Mouse (Mus musculus): ENCODE results near the gene Pcdh15. TPM values are rescaled to one million over a fixed set of nuclear protein-coding genes. Genes with fewer than 3 reads are reported as not detected.

Gene Pcdh15
- total and polyA plus RNA-seq, 2 experiments from 2014 or later, result 0.27 to 0.46 TPM

DNA sequence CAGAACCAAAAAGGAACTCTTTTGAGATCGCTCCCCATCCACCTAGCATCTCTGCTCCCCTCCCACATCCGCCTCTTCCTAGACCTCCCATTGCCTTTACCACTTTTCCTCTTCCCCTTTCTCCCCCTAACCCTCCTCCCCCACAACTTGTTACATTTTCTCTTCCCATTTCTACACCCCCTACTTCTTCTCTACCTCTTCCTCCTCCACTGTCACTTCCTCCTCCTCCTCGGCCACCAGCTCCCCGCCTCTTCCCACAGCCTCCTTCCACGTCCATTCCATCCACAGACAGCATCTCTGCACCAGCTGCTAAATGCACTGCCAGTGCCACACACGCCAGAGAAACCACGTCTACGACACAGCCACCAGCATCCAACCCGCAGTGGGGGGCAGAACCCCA is 1532.2 kb downstream of the Pcdh15 start:
- no peak overlapping the region for H3K9ac ChIP-seq (replicated peaks; ENCODE audit: low read depth, low read length)
- 73% methylated on average over 9 of the region's 9 CpGs for WGBS
- TF ChIP-seq CTCF (IDR thresholded peaks at IDR 0.05; ENCODE audit: low read depth), result no peak
- no peak overlapping the region for H3K4me3 ChIP-seq (ENCODE audit: low read depth, low read length)
- no peaks in the 10 kb centered on the region for H3K4me1 ChIP-seq (ENCODE audit: control insufficient read depth, insufficient read depth)
- H3K4me2 ChIP-seq (ENCODE audit: low read depth, low read length), result no peak overlapping the region
- no peaks in the 10 kb centered on the region for H3K27me3 ChIP-seq (ENCODE audit: control insufficient read depth, insufficient read depth, low read length)
- ATAC-seq (ENCODE audit: insufficient read depth, low read depth), result no peak
- H3K36me3 ChIP-seq (replicated peaks; ENCODE audit: control insufficient read depth, insufficient read depth, low read length), result no peaks in the 10 kb centered on the region
- no peak for DNase-seq (ENCODE audit: low spot score)
- H3K27ac ChIP-seq (ENCODE audit: low read depth), result no peak overlapping the region
- no peaks in the 10 kb centered on the region for H3K9me3 ChIP-seq (replicated peaks; ENCODE audit: control insufficient read depth, low read length)

DNA sequence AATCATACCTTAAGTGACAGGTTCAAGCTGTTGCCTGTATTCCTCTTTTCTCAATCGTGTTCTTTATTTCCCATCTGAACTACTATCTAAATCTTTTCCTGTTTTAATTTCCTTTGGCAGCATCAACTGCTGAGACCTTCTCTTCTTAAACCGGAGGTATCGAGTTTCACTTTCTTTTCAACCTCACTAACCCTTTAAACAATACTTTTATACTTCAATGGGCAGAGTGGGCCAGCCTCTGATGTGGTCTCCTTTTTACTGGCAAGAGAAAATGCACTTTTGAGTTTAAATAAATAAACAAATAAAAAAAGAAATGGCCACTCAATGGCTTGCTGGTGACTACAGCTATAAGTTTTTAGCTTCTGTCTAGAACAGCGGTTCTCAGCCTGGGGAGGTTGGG is 1537.9 kb downstream of the Pcdh15 start:
- ATAC-seq (ENCODE audit: insufficient read depth, low read depth), result no peak
- H3K4me1 ChIP-seq (ENCODE audit: control insufficient read depth, insufficient read depth), result no peaks in the 10 kb centered on the region
- no peak overlapping the region for H3K9ac ChIP-seq (replicated peaks; ENCODE audit: low read depth, low read length)
- no peaks in the 10 kb centered on the region for H3K27me3 ChIP-seq (ENCODE audit: control insufficient read depth, insufficient read depth, low read length)
- H3K4me3 ChIP-seq (ENCODE audit: low read depth, low read length), result no peak overlapping the region
- TF ChIP-seq EP300 (IDR thresholded peaks at IDR 0.05; ENCODE audit: low read depth) (no peak), CTCF (IDR thresholded peaks at IDR 0.05; ENCODE audit: low read depth) (no peak)
- no peak overlapping the region for H3K4me2 ChIP-seq (ENCODE audit: low read depth, low read length)
- no peaks in the 10 kb centered on the region for H3K9me3 ChIP-seq (replicated peaks; ENCODE audit: control insufficient read depth, low read length)
- no peak for DNase-seq (ENCODE audit: low spot score)
- no peak overlapping the region for H3K27ac ChIP-seq (ENCODE audit: low read depth)
- no peaks in the 10 kb centered on the region for H3K36me3 ChIP-seq (replicated peaks; ENCODE audit: control insufficient read depth, insufficient read depth, low read length)
- 46% methylated on average over 4 of the region's 4 CpGs for WGBS

DNA sequence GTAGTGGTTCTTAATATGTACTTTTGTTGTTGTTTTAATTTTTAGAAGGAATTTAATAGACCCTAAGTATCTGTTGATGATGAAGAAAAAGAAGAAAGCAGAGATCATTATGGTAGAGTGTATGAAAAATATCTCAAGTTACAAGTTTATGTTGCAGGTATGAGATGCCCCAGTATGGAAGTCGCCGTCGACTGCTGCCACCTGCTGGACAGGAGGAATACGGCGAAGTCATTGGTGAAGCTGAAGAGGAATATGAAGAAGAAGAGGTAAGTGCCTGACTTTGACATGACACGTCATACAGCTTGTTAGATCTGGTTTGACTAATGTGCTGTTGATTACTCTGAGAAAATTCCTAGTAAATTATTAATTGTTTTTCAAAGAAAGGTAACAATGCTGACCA is 1543.0 kb downstream of the Pcdh15 start:
- H3K4me2 ChIP-seq (ENCODE audit: low read depth, low read length), result no peak overlapping the region
- TF ChIP-seq CTCF (IDR thresholded peaks at IDR 0.05; ENCODE audit: low read depth), result peak; percentile 15; the same call in 1 of the 2 replicates
- no peak for TF ChIP-seq EP300 (IDR thresholded peaks at IDR 0.05; ENCODE audit: low read depth)
- DNase-seq (ENCODE audit: low spot score) (no peak), ATAC-seq (ENCODE audit: insufficient read depth, low read depth) (no peak)
- H3K4me3 ChIP-seq (ENCODE audit: low read depth, low read length), result no peak overlapping the region
- no peak overlapping the region for H3K27ac ChIP-seq (ENCODE audit: low read depth)
- no peaks in the 10 kb centered on the region for H3K36me3 ChIP-seq (replicated peaks; ENCODE audit: control insufficient read depth, insufficient read depth, low read length)
- no peaks in the 10 kb centered on the region for H3K27me3 ChIP-seq (ENCODE audit: control insufficient read depth, insufficient read depth, low read length)
- H3K9ac ChIP-seq (replicated peaks; ENCODE audit: low read depth, low read length), result no peak overlapping the region
- WGBS, result 47% methylated on average over 6 of the region's 6 CpGs
- no peaks in the 10 kb centered on the region for H3K9me3 ChIP-seq (replicated peaks; ENCODE audit: control insufficient read depth, low read length)
- H3K4me1 ChIP-seq (ENCODE audit: control insufficient read depth, insufficient read depth), result no peaks in the 10 kb centered on the region

DNA sequence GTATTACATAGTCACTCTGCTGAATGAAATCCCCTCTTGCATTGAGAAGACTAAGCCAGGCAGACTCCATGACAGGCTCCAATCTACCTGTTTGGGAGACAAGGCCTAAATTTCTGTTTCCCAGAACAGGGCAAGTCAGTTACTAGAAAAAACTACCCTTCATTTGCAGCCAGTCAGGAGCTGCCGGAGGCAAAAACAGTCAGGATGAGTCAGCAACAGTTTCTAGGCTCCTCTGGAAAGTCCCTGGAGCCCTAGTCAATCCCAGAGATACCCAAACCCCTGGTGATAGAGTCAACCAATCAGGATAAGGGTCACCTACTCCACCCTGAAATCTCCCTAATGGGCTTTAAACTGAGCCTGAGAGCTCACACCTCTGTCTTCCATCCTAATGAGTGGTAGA is 1564.0 kb downstream of the Pcdh15 start:
- no peak overlapping the region for H3K9ac ChIP-seq (replicated peaks; ENCODE audit: low read depth, low read length)
- no peak overlapping the region for H3K4me2 ChIP-seq (ENCODE audit: low read depth, low read length)
- H3K36me3 ChIP-seq (replicated peaks; ENCODE audit: control insufficient read depth, insufficient read depth, low read length), result no peaks in the 10 kb centered on the region
- H3K4me1 ChIP-seq (ENCODE audit: control insufficient read depth, insufficient read depth), result no peaks in the 10 kb centered on the region
- H3K27me3 ChIP-seq (ENCODE audit: control insufficient read depth, insufficient read depth, low read length), result no peaks in the 10 kb centered on the region
- no peak for DNase-seq (ENCODE audit: low spot score)
- TF ChIP-seq EP300 (IDR thresholded peaks at IDR 0.05; ENCODE audit: low read depth) (no peak), CTCF (IDR thresholded peaks at IDR 0.05; ENCODE audit: low read depth) (no peak)
- 59% methylated on average over 1 of the region's 1 CpGs for WGBS
- H3K9me3 ChIP-seq (replicated peaks; ENCODE audit: control insufficient read depth, low read length), result no peaks in the 10 kb centered on the region
- H3K27ac ChIP-seq (ENCODE audit: low read depth), result no peak overlapping the region
- no peak for ATAC-seq (ENCODE audit: insufficient read depth, low read depth)
- H3K4me3 ChIP-seq (ENCODE audit: low read depth, low read length), result no peak overlapping the region

DNA sequence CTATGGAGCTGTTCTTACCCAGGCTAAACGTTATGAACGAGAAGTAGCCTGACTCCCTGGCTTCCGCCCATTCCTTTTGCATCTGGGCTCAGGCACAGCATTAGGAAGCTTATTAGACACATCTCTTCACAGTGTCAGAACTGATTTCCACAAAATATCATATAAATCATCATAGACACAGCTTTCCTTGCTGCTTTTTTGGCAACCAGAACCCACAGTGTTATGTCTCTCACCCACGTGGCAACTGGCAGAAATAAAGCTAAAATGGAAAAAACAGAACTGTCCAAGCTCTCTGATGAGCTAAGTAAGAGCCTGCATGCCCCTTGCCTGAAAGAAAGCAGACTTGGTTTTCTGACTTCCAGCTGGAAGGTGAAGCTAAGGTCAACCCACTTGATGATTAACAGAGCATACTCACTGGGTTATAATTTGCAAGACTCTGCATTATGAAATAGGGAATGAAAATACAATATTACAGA is 1580.9 kb downstream of the Pcdh15 start:
- Histone ChIP-seq H3K27me3 (ENCODE audit: control insufficient read depth, insufficient read depth, low read length) (no peaks in the 10 kb centered on the region), H3K9me3 (replicated peaks; ENCODE audit: control insufficient read depth, low read length) (no peaks in the 10 kb centered on the region), H3K36me3 (replicated peaks; ENCODE audit: control insufficient read depth, insufficient read depth, low read length) (no peaks in the 10 kb centered on the region), H3K4me3 (ENCODE audit: low read depth, low read length) (no peak overlapping the region), H3K9ac (replicated peaks; ENCODE audit: low read depth, low read length) (no peak overlapping the region), H3K4me1 (ENCODE audit: control insufficient read depth, insufficient read depth) (no peaks in the 10 kb centered on the region), H3K4me2 (ENCODE audit: low read depth, low read length) (no peak overlapping the region), H3K27ac (ENCODE audit: low read depth) (no peak overlapping the region)
- TF ChIP-seq EP300 (IDR thresholded peaks at IDR 0.05; ENCODE audit: low read depth), result no peak
- TF ChIP-seq CTCF (IDR thresholded peaks at IDR 0.05; ENCODE audit: low read depth), result no peak
- DNase-seq (ENCODE audit: low spot score), result no peak
- WGBS, result 38% methylated on average over 4 of the region's 4 CpGs
- ATAC-seq (ENCODE audit: insufficient read depth, low read depth), result no peak

DNA sequence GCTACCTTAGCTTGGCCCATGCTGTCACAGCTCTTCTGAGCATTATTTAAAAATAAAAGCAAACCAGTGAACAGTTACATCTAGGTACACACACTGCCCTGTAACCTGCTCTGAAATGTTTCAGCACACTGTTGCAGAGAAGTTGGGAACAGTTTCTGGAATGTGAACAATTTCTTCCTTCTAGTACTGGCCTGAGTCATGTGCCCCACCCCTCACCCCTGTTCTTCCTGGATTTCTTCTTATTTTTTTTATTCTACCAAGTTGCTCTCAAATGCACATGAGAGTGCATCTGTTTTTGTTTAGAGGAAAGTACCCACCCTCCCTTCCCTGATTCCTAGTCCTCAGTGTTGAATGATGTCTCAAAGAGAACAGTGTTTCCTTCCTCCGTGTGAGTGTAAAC is 1581.4 kb downstream of the Pcdh15 start:
- ATAC-seq (ENCODE audit: insufficient read depth, low read depth) (no peak), DNase-seq (ENCODE audit: low spot score) (no peak)
- TF ChIP-seq CTCF (IDR thresholded peaks at IDR 0.05; ENCODE audit: low read depth) (no peak), EP300 (IDR thresholded peaks at IDR 0.05; ENCODE audit: low read depth) (no peak)
- Histone ChIP-seq H3K9ac (replicated peaks; ENCODE audit: low read depth, low read length) (no peak overlapping the region), H3K36me3 (replicated peaks; ENCODE audit: control insufficient read depth, insufficient read depth, low read length) (no peaks in the 10 kb centered on the region), H3K9me3 (replicated peaks; ENCODE audit: control insufficient read depth, low read length) (no peaks in the 10 kb centered on the region), H3K27me3 (ENCODE audit: control insufficient read depth, insufficient read depth, low read length) (no peaks in the 10 kb centered on the region), H3K4me3 (ENCODE audit: low read depth, low read length) (no peak overlapping the region), H3K4me2 (ENCODE audit: low read depth, low read length) (no peak overlapping the region), H3K4me1 (ENCODE audit: control insufficient read depth, insufficient read depth) (no peaks in the 10 kb centered on the region), H3K27ac (ENCODE audit: low read depth) (no peak overlapping the region)
- WGBS, result 32% methylated on average over 1 of the region's 1 CpGs
